Mouse (Mus musculus): ENCODE measurements at regions not wholly inside any gene's neighbourhood (a gene's known extent, or its start where the extent isn't known, plus 50 kb on each side); places are given as distances from the start of the nearest gene placed in this dataset.

DNA sequence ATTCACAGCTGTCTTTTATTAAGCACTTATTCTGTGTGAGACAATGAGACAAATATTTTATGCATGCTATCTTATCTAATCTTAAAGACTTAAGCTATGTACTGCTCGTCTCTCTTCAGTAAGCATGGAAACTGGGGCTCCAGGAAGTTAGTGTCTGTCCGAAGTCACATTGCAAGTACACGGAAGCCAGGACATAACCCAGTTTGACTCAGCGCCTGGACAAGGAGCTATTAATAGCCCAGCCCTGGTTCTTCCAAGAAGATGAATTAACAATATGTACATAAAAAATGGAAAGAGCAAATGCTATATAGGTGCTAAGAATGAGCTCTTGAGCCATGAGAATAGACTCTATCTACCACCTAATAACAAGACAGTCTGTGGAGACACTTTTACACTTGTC lies 85.2 kb upstream of the Col24a1 start:
- H3K27me3 ChIP-seq (ENCODE audit: low read depth, poor library complexity, severe bottlenecking): no peaks in the 10 kb centered on the region
- 91% methylated on average over 4 of the region's 4 CpGs for WGBS
- H3K4me3 ChIP-seq: no peak overlapping the region
- no peak overlapping the region for H3K27ac ChIP-seq
- H3K9me3 ChIP-seq (replicated peaks): no peaks in the 10 kb centered on the region
- H3K4me1 ChIP-seq: no peaks in the 10 kb centered on the region
- no peak for DNase-seq (ENCODE audit: low spot score)
- H3K36me3 ChIP-seq: no peaks in the 10 kb centered on the region

DNA sequence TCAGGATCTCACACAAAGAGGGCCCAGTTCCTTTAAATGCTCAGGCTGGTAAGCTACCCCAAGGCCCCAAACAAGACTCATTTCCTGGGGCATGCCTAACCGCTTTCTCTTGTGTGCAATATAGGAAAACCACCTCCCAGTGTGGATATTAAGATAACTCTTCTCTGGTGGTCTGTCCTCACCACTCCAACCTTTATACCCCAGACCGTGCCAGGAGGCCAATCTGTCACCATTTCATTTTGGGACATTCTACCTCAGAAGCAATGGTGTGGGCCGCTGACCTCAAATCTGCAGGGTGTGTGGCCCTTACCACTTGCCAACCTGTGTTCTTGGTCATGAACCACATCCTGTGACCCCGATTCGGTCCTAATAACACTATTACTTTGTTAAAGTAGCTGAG lies 82.1 kb upstream of the Col24a1 start:
- Histone ChIP-seq H3K36me3 (no peaks in the 10 kb centered on the region), H3K27ac (no peak overlapping the region), H3K9me3 (replicated peaks) (no peaks in the 10 kb centered on the region), H3K4me1 (no peaks in the 10 kb centered on the region), H3K4me3 (no peak overlapping the region), H3K27me3 (ENCODE audit: low read depth, poor library complexity, severe bottlenecking) (no peaks in the 10 kb centered on the region)
- DNase-seq (ENCODE audit: low spot score): no peak
- 91% methylated on average over 5 of the region's 5 CpGs for WGBS

GRCm38 (mm10) chr3:145216987-145217515 lies 75.2 kb upstream of the Col24a1 start:
- no peak for DNase-seq (ENCODE audit: low spot score)
- H3K36me3 ChIP-seq: no peaks in the 10 kb centered on the region
- no peaks in the 10 kb centered on the region for H3K4me1 ChIP-seq
- 0 out of 2 replicates have a peak, but pooled peaks cover 2% of the 10 kb centered on the region for H3K9me3 ChIP-seq (replicated peaks)
- 74% methylated on average over 10 of the region's 10 CpGs for whole genome bisulfite sequencing
- H3K27ac ChIP-seq: no peak overlapping the region
- H3K27me3 ChIP-seq (ENCODE audit: low read depth, poor library complexity, severe bottlenecking): no peaks in the 10 kb centered on the region
- H3K4me3 ChIP-seq: no peak overlapping the region

DNA sequence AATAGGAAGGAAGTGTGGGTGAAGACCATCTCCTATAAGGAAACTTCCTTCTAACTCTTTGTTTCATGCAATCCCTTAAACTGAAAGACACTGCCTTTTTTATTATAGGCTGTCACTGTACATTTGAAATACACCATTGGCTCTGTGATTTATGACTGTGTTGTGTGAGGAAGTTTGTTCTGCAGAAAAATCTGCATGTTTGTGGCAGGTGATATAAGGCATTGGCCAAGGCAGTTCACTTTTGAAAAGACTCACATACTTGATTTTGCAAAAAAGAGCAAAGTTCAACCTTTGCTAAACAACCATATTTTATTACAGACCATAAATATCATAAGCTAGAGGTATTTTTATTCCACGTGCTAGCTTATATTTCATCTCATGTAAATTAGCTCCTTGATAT lies 69.3 kb upstream of the Col24a1 start:
- H3K4me3 ChIP-seq: no peak overlapping the region
- no peaks in the 10 kb centered on the region for H3K27me3 ChIP-seq (ENCODE audit: low read depth, poor library complexity, severe bottlenecking)
- no peaks in the 10 kb centered on the region for H3K36me3 ChIP-seq
- WGBS: 85% methylated on average over 1 of the region's 1 CpGs
- no peaks in the 10 kb centered on the region for H3K4me1 ChIP-seq
- DNase-seq (ENCODE audit: low spot score): no peak
- 0 out of 2 replicates have a peak, but pooled peaks cover 2% of the 10 kb centered on the region for H3K9me3 ChIP-seq (replicated peaks)
- no peak overlapping the region for H3K27ac ChIP-seq

- H3K4me1 ChIP-seq: no peaks in the 10 kb centered on the region
- H3K4me3 ChIP-seq: no peak overlapping the region
- 0 out of 2 replicates have a peak, but pooled peaks cover 2% of the 10 kb centered on the region for H3K9me3 ChIP-seq (replicated peaks)
- WGBS: 84% methylated on average over 2 of the region's 2 CpGs
- DNase-seq (ENCODE audit: low spot score): no peak
- no peak overlapping the region for H3K27ac ChIP-seq
- no peaks in the 10 kb centered on the region for H3K36me3 ChIP-seq
- no peaks in the 10 kb centered on the region for H3K27me3 ChIP-seq (ENCODE audit: low read depth, poor library complexity, severe bottlenecking)
Measured at GRCm38 (mm10) chr3:145224040-145224439, 68.2 kb upstream of the Col24a1 start.

DNA sequence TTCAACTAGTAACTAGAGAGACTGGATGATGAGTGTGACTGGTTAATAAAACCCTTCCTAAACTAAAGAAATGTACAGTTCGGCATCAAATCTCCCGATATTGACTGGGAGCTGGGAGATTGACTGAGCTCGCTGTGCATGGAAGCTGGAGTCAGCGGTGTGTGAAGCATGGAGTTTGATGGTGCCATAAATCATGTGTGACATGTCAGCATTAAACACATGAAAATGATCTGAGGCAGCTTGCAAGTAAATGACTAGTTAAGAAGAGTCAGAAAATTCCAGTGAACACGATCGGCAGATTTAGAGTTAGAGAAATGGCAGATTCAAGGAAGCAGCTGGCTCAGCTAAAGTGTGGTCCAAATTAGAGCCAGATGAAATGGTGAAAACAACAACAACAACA lies 61.6 kb upstream of the Col24a1 start:
- Histone ChIP-seq H3K27me3 (ENCODE audit: low read depth, poor library complexity, severe bottlenecking) (no peaks in the 10 kb centered on the region), H3K36me3 (no peaks in the 10 kb centered on the region), H3K4me1 (peaks cover 16% of the 10 kb centered on the region), H3K9me3 (replicated peaks) (no peaks in the 10 kb centered on the region), H3K27ac (no peak overlapping the region), H3K4me3 (no peak overlapping the region)
- peak; percentile 32 for DNase-seq (ENCODE audit: low spot score)
- 51% methylated on average over 6 of the region's 6 CpGs for WGBS

DNA sequence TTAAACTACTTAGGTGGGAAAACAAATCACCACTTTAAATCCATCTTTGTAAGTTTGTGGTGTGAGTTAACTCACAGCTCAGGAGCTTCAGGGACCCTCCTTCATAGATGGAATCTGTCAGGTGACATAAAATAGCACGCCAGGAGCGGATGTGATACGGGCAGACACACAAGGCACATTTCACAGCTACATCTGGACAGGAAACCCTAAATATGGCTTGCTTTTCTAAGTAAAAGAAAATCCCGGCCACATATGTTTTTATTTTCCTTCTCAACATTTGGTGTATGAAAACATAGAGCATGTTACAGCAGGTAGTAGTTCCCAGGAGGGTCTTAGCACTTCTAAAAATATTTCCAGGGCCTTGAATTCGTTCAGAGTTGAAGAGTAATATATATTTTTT lies 50.1 kb upstream of the Col24a1 start:
- no peaks in the 10 kb centered on the region for H3K9me3 ChIP-seq (replicated peaks)
- no peaks in the 10 kb centered on the region for H3K27me3 ChIP-seq (ENCODE audit: low read depth, poor library complexity, severe bottlenecking)
- H3K4me1 ChIP-seq: peaks cover 16% of the 10 kb centered on the region; the same call in 1 of the 2 replicates
- no peaks in the 10 kb centered on the region for H3K36me3 ChIP-seq
- no peak overlapping the region for H3K4me3 ChIP-seq
- WGBS: 75% methylated on average over 5 of the region's 5 CpGs
- H3K27ac ChIP-seq: no peak overlapping the region
- DNase-seq (ENCODE audit: low spot score): no peak

Measured in limb, embryonic 10.5 days (tissue).